ENCODE assay signal across 8 mouse cellular contexts in the genomic region with DNA sequence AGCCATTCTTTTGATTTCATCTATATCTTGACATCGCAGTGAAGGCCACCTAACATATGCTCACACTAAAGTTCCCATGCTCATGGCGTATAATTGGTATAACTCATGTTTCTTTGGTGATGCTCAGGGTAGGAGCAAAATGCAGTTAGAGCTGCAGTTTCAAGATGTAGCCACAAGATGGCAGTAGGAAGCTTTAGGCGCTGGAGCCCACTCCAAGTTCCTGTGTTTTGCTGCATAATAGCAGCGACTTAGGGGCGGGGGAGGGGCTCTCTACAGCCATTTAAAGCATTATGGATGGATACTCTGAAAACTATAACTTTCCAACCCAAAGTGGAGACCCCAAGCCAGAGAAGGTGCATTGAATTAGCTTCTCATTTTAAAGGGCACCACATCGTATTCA. TPM values are rescaled to one million over a fixed set of nuclear protein-coding genes. Genes with fewer than 3 reads are reported as not detected.
DNase-seq lines count a peak whose midpoint lies in the region; ATAC-seq lines count a peak whose summit lies in the region.
"Had no signal": no experiment of that assay in that cellular context is flagged by ENCODE, and none has a peak within 500 bp of the region (broad histone marks: within the 10 kb centered on the region; RNA-seq: fewer than 3 reads in every experiment).

No protein-coding gene starts in this region.

- no peaks in the 10 kb centered on the region for H3K27me3 ChIP-seq in midbrain, embryonic 11.5 days (ENCODE audit: control insufficient read depth, insufficient read depth, low read length)
- H3K27me3 ChIP-seq in splenic B cell, adult 2 months (ENCODE audit: control insufficient read depth, insufficient read depth, low read length, poor library complexity, severe bottlenecking): no peaks in the 10 kb centered on the region

- no peaks in the 10 kb centered on the region for H3K9me3 ChIP-seq in midbrain, embryonic 11.5 days (ENCODE audit: control insufficient read depth, low read length)

- 17% methylated on average over 6 of the region's 6 CpGs for WGBS in midbrain, embryonic 11.5 days

- H3K4me2 ChIP-seq in midbrain, embryonic 11.5 days: no peak overlapping the region

- DNase-seq in 416B (ENCODE audit: low read depth): peak; percentile 56
- peak; percentile 62 for DNase-seq in CD4-positive, CD25-positive, alpha-beta regulatory T cell, adult 2 months (ENCODE audit: low read depth, low spot score)
- DNase-seq in cerebellum, postnatal 14 days: peak; percentile 46 to 48
- DNase-seq in left cerebral cortex, adult 18-20 months (ENCODE audit: low spot score in 2 of 2): peak; percentile 29 to 38
- peak; percentile 93 for DNase-seq in midbrain, embryonic 11.5 days (ENCODE audit: low spot score, missing footprints)
- DNase-seq in splenic B cell, adult 2 months (ENCODE audit: low read depth, low spot score): peak; percentile 45

- no peak overlapping the region for H3K9ac ChIP-seq in midbrain, embryonic 11.5 days (ENCODE audit: low read length)

- ATAC-seq in granulocyte monocyte progenitor cell, adult 5-6 weeks (replicated peaks; ENCODE audit: poor library complexity, severe bottlenecking): peak; percentile 95
- peak; percentile 76 for ATAC-seq in midbrain, embryonic 11.5 days (ENCODE audit: low FRiP score)

- H3K27ac ChIP-seq in midbrain, embryonic 11.5 days (ENCODE audit: low read depth, low read length): no peak overlapping the region

- no peak overlapping the region for H3K4me3 ChIP-seq in midbrain, embryonic 11.5 days (ENCODE audit: low read depth, low read length)

- H3K36me3 ChIP-seq in midbrain, embryonic 11.5 days (ENCODE audit: control insufficient read depth, insufficient read depth, low read length): no peaks in the 10 kb centered on the region
- H3K36me3 ChIP-seq in splenic B cell, adult 2 months (ENCODE audit: control insufficient read depth, insufficient read depth, low read length, poor library complexity, severe bottlenecking): no peaks in the 10 kb centered on the region

- H3K4me1 ChIP-seq in midbrain, embryonic 11.5 days (ENCODE audit: control insufficient read depth, insufficient read depth, low read length): no peaks in the 10 kb centered on the region

RNA-seq across cellular contexts. Expression of a gene that starts 16.4 kb away (rescaled TPM):
- total RNA-seq in granulocyte monocyte progenitor cell, adult 5-6 weeks (2014; fragmentation: Nextera tagmentation): not detected in 2 replicates
- not detected in 2 replicates for total RNA-seq in granulocyte monocyte progenitor cell, adult 5-6 weeks (2017)
- total RNA-seq in left cerebral cortex, adult 18-20 months (2021): not detected
- polyA plus RNA-seq in midbrain, embryonic 11.5 days (2014; fragmentation: Nextera tagmentation; extraction: Ambion mirVana): not detected in 2 replicates
- polyA plus RNA-seq: heart, embryonic 16.5 days had no signal

RNA-seq across cellular contexts. Expression of a gene that starts 47.1 kb away (rescaled TPM):
- 35.8 and 47.8 TPM in 2 replicates for total RNA-seq in granulocyte monocyte progenitor cell, adult 5-6 weeks (2014; fragmentation: Nextera tagmentation)
- total RNA-seq in granulocyte monocyte progenitor cell, adult 5-6 weeks (2017): 102 and 109 TPM in 2 replicates
- 10 to 100 TPM; 48.3 to 50.7 TPM for total RNA-seq in left cerebral cortex, adult 18-20 months (2021)
- 106 TPM in 2 replicates for polyA plus RNA-seq in midbrain, embryonic 11.5 days (2014; fragmentation: Nextera tagmentation; extraction: Ambion mirVana)

Comparison
In these comparisons a context has a peak if more than half of its experiments do, and no peak if none do; other contexts are left out.
1. DNase-seq: peak in every context shown above with its lines; median percentile 93 in midbrain, embryonic 11.5 days; 62 in CD4-positive, CD25-positive, alpha-beta regulatory T cell, adult 2 months; 56 in 416B; 47 in cerebellum, postnatal 14 days; 45 in splenic B cell, adult 2 months; 34 in left cerebral cortex, adult 18-20 months.